Mouse (Mus musculus): ENCODE data around the gene Wdr45. TPM values are rescaled to one million over a fixed set of nuclear protein-coding genes. Genes with fewer than 3 reads are reported as not detected.

The Wdr45 gene
- total RNA-seq, 4 experiments from 2014 or later: 55.6 to 68.4 (median 62.7) TPM

DNA sequence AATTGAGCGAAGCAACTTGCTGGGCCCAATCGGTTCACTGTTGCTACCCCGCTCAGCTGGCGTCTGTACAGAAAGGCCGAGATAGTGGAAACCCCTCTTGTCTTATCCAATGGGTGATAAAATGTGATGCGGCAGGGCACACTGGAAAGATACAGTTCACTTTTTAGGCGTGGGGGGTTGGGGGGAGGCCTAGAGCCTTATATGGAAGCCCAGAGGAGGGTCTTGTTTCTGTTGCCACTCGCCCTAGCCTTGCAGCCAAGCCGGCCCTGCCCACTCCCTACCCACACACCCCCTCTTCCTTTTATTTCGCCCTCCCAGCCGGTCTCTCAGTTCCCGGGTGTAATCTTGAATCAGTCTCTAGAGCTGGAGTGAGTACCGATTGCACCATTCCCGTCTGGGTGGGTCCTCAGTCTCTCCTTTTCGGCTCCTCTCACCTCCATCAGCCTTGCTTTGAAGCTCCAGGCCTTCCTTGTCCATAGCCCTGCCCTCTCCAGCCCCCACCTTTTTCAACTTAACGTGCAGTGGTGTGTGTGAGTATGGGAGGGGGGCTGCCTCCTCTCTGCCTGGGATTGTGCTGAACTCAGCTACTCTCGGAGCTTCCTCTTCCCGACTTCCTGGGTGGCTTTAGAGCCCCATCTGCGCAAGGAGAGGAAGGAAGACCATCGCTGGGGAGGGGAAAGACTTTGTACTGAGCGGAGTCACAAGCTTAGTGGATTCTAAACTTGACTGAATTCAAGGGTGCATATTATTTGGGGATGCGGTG, 49.7 kb downstream of the Wdr45 start:
- DNase-seq (ENCODE audit: low spot score in 2 of 2): no peak

DNA sequence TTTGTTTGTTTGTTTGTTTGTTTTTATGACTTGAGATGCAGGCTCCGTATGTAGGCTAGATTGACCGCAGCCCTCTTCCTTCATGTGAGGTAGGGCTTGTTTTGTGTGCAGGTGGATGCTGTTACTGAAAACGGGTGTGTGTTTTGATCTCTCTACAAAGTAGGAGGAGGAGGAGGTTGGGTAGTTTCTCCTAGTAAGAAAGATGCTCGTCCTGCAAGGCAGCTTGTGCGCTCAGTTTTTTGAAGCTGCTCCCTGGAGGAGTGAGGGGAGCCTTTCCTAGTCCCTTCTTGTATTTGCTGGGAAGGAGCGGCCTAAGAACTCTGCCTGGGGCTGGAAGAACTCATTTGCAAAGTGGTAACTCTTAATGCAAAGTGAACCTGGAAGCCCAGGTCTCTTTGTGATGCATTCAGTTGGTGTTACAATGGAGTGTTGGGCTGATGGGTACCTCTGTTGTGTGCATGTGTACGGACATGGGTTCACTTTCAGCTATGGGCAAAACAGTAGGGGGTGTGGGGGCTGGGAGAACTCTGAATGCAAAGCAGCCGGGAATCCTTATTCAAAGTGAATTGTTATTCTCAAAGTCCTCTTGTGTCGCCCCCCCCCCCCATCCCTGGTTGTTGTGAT, 50.6 kb downstream of the Wdr45 start:
- DNase-seq (ENCODE audit: low spot score in 2 of 2): no peak

DNA sequence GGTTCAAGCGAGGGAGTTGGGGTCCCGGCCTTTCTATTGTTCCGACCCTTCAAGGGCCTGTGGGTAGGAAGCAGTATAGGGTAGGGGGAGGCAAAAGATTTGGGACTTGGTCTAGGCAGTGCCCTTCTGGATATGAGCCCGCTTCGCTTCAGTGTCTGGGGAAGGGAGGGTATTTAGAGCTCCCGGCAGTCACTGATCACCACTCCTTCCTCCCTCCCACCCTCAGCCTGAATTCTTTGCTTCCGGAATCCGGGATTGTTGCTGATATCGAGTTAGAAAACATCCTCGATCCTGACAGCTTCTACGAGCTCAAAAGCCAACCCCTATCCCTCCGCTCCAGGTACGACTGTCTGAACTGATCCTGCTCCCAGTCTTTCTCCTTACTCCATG, 51.1 kb downstream of the Wdr45 start:
- no peak for DNase-seq (ENCODE audit: low spot score in 2 of 2)

DNA sequence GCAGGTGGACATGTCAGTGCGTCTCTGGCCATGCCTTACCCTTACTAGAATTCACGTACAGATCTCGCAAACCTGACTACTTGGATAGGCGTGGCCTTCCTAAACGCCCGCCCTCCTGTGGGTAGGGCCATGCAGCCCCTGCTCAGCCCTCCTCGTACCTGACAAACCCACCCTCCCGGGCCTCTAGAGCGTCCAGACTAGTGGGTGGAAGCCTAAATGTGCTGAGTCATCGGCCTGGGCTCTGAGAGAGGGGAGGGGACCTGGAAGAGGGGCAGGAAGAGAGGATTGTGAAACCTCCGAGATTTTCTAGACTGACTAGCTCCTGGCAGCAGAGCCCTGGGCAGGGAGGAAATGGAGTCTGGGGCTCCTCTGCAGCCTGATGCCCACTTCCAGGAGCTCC, 51.6 kb downstream of the Wdr45 start:
- peak in 1 of 2 experiments; percentile 16 for DNase-seq (ENCODE audit: low spot score in 2 of 2)

DNA sequence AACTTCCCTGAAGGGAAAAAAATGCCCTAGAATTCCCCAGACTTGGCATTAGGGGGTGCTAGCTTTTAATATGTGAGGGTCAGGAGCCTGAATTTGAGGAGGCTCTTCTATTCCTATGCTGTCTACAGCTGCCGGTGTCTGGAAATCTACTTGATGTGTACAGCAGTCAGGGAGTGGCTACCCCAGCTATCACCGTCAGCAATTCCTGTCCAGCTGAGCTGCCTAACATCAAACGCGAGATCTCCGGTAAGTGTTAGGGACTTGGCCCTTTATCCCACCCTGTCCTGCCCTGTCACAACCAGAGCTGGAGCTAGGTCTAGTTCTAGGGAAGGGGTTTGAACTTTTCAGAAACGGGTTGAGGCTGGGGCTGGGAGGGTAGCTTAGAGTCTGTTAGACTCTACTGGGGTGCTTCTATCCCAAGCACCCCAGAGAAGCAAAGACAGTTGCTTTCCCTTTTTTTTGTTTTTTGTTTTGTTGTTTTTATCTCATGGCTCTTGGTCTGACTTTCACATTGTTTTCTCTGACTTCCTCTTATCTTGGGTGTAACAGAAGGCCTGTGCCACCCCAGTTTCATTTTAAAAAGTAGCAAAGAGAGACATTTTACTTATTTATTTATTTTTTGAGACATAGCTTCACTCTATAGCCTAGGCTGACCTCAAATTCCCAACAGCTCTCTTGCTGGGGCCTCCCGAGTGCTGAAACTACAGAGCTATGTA, 55.3 kb downstream of the Wdr45 start:
- DNase-seq (ENCODE audit: low spot score in 2 of 2): no peak

DNA sequence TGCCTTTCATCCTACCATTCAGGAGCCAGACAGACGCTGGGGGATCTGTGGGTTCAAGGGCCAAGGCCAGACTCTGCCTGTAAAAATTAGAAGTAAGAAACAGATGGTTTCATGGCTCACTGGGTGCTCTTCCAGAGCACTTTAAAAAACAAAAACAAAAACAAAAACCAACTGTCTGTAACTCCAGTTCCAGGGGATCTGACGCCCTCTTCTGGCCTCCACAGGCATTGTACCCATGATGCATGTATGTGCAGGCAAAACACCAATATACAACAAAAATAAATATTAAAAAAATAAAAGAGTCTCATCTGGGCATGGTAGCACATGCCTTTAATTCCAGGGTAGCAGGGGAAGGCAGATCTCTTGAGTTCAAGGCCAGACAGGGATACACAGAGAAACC, 58.6 kb downstream of the Wdr45 start:
- no peak for DNase-seq (ENCODE audit: low spot score in 2 of 2)

DNA sequence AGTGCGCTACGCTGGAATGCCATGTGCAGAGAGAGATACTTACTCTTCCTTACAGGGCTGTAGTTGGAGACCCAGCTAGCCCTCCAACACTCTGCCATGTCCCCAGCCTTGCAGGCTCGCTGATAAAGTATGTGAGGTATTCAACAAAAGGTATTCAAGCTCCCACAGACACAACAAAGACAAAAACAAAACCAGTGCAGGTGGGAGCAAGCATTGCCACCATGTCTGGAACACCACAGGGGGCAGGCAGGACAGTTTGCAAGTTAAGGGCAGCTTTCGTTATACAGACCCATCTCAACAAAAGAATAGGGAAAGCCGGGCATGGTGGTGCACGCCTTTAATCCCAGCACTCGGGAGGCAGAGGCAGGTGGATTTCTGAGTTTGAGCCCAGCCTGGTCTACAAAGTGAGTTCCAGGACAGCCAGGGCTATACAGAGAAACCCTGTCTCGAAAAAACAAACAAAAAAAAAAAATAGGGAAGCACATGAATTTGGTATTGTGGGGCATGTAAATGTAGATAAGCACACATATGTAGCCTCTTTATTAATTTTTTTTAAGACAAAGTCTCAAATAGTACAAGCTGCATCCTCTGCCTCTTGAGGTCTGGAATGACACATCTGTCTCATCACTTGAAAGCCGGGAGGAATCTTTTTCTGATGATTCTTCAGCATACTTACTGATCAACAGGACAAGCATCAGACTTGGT, 61.5 kb downstream of the Wdr45 start:
- no peak for DNase-seq (ENCODE audit: low spot score in 2 of 2)

DNA sequence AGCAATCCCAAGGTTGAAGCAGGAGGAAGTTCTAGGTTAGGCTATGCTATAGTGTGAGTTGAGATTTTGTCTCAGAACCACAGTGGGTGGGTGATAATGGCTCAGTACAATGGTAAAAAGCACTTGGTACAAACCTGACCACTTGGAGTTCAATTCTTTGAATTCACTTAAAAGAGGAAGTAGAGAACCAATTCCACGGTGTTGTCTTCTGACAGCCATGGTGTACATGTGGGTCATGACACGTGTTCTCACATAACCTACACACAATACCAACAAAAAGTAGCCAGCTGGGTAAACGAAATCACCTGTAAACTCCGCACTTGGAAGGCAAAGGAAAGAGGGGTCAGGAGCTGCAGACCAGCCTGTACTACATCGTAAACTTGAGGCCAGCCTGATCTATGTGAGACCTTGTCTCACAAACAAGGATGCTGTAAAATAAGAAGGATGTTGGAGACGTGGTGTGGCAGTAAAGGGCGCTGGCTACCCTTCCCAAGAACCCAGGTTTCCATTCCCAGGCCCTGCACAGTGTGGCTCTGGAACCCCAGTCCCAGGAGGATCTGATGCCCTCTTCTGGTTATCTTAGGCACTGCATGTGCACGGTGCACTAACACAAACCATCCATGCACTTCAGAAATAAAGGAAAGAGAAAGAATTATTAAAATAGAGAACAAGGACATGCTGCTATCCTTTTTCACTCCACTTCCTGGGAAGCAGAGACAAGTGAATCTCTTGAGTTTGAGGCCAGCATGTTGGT, 62.4 kb downstream of the Wdr45 start:
- DNase-seq (ENCODE audit: low spot score in 2 of 2): peak in 1 of 2 experiments; percentile 38

Other genes starting within 250 kb of the Wdr45 start
- gene Foxp3, start 140.7 kb upstream of the Wdr45 start, total RNA-seq (2022): under 1 TPM in 1 of 4 experiments, not detected in 3; 0.09 TPM
- 10 to 100 TPM; 16.1 to 20.2 (median 17.2) TPM for gene Ppp1r3f, start 140.1 kb upstream of the Wdr45 start, total RNA-seq (2022)
- gene Ccdc22, start 108.8 kb upstream of the Wdr45 start, total RNA-seq (2022): 10 to 100 TPM; 20.7 to 25.7 (median 23.1) TPM
- under 1 TPM in 1 of 4 experiments, not detected in 3; 0.34 TPM for gene Cacna1f, start 107.2 kb upstream of the Wdr45 start, total RNA-seq (2022)
- gene Syp, start 75.9 kb upstream of the Wdr45 start, total RNA-seq (2022): 1,000 to 10,000 TPM; 1,661 to 2,111 (median 1,867) TPM
- 1 to 10 TPM in 3 of 4 experiments, under 1 TPM in 1; 0.70 to 2.3 (median 1.9) TPM for gene Prickle3, start 57.1 kb upstream of the Wdr45 start, total RNA-seq (2022)
- 1 to 10 TPM; 4.6 to 7.8 (median 6.0) TPM for gene Plp2, start 42.9 kb upstream of the Wdr45 start, total RNA-seq (2022)
- gene Magix, start 33.1 kb upstream of the Wdr45 start, total RNA-seq (2022): under 1 TPM; 0.23 to 0.36 (median 0.30) TPM
- gene Gpkow, start 17.2 kb upstream of the Wdr45 start, total RNA-seq (2022): 10 to 100 TPM; 33.2 to 39.4 (median 35.8) TPM
- gene Gm45208, start 7.9 kb downstream of the Wdr45 start, total RNA-seq (2022): not detected
- 100 to 1,000 TPM in 2 of 4 experiments, 10 to 100 TPM in 2; 90.4 to 101 (median 96.8) TPM for gene Praf2, start 14.1 kb downstream of the Wdr45 start, total RNA-seq (2022)
- 10 to 100 TPM; 12.4 to 21.4 (median 17.2) TPM for gene Ccdc120, start 36.6 kb downstream of the Wdr45 start, total RNA-seq (2022)
- 10 to 100 TPM; 31.8 to 34.9 (median 32.7) TPM for gene Tfe3, start 48.2 kb downstream of the Wdr45 start, total RNA-seq (2022)
- 100 to 1,000 TPM in 3 of 4 experiments, 10 to 100 TPM in 1; 97.8 to 120 (median 109) TPM for gene Gripap1, start 75.4 kb downstream of the Wdr45 start, total RNA-seq (2022)
- 10 to 100 TPM in 2 of 4 experiments, 1 to 10 TPM in 2; 8.8 to 11.8 (median 10.1) TPM for gene Kcnd1, start 108.0 kb downstream of the Wdr45 start, total RNA-seq (2022)
- gene Otud5, start 127.0 kb downstream of the Wdr45 start, total RNA-seq (2022): 10 to 100 TPM; 72.4 to 77.1 (median 75.7) TPM
- 10 to 100 TPM; 41.3 to 61.5 (median 50.7) TPM for gene Pim2, start 163.9 kb downstream of the Wdr45 start, total RNA-seq (2022)
- gene Slc35a2, start 169.7 kb downstream of the Wdr45 start, total RNA-seq (2022): 10 to 100 TPM; 39.3 to 50.9 (median 41.9) TPM
- 10 to 100 TPM; 65.0 to 82.0 (median 75.3) TPM for gene Pqbp1, start 184.9 kb downstream of the Wdr45 start, total RNA-seq (2022)
- 10 to 100 TPM; 19.6 to 33.3 (median 25.4) TPM for gene Timm17b, start 185.0 kb downstream of the Wdr45 start, total RNA-seq (2022)
- gene Gm10491, start 193.5 kb downstream of the Wdr45 start, total RNA-seq (2022): not detected
- gene Gm10490, start 195.2 kb downstream of the Wdr45 start, total RNA-seq (2022): not detected
- gene Pcsk1n, start 205.5 kb downstream of the Wdr45 start, total RNA-seq (2022): 100 to 1,000 TPM; 321 to 373 (median 344) TPM
- gene Eras, start 214.3 kb downstream of the Wdr45 start, total RNA-seq (2022): not detected
- gene Hdac6, start 233.6 kb downstream of the Wdr45 start, total RNA-seq (2022): 10 to 100 TPM; 45.6 to 50.1 (median 47.6) TPM

Measured in layer of hippocampus, adult 8-10 months (tissue).